Mouse (Mus musculus) layer of hippocampus, postnatal 14 days (tissue): ENCODE data around the gene D17H6S53E. TPM values are rescaled to one million over a fixed set of nuclear protein-coding genes. Genes with fewer than 3 reads are reported as not detected.
A peak's percentile ranks its signal among the peaks of the same experiment; 100 is the strongest.

ENCODE experiments used
- DNase-seq, 2 experiments: peaks; one replicate each; pipeline ENCODE4 v3.0.0; 2021 to 2022; ENCODE audit warnings: low spot score in 2 of 2, mixed read lengths in 1 of 2
- total RNA-seq, 2 experiments: library from RNA; stranded (reverse); gene quantifications; 2 replicates each; pipeline ENCODE4 v1.2.3; 2021

D17H6S53E gene
- total RNA-seq, 2 experiments from 2014 or later, result 20.8 to 26.1 TPM

DNA sequence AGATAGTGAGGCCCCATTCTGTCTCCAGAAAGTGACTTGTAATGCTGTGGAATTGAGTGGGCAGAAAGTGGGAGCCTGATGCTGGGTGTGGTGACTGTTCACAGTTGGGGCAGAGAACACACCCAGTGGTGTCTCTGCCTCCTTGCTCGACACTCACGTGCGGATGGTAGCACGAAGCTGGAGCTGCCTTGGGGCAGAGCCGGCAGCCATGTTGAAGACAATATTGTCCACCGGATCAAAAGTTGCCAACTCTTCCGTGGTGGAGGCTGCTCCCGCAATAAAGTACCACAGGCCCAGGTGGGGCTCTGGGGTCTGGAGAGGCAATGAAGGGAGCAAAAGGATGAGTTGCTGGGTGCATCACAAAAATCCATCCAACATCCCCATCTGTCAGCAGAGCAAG lies 4.9 kb downstream of the D17H6S53E start:
- no peak for DNase-seq

GRCm38 (mm10) chr17:35131500-35132173 lies 5.5 kb downstream of the D17H6S53E start, which contains the start of gene Apom:
Apom (minus strand) TSS chr17:35132050.
- DNase-seq, result no peak

- DNase-seq, result no peak
Observed at GRCm38 (mm10) chr17:35132174-35132560, 6.0 kb downstream of the D17H6S53E start.

DNA sequence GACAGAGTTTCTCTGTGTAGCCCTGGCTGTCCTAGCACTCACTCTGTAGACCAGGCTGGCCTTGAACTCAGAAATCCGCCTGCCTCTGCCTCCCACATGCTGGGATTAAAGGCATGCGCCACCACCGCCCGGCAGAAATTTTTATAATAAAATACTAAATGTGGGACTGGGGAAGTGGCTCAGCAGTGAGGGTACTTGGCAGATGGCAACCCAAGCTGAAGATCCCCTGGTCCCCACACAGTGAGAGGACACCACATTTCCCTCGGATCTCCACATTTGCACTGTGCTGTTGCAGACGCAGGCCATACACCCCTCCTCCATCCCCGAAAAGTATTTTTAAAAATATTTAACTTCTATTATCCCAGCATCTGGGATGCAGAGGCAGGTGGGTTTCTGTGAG lies 7.3 kb downstream of the D17H6S53E start:
- DNase-seq, result no peak

GRCm38 (mm10) chr17:35134801-35135590 lies 8.8 kb downstream of the D17H6S53E start, which contains the start of gene Bag6:
Bag6 (plus strand) TSS chr17:35135178.
- peak; percentile 95 to 98 for DNase-seq

GRCm38 (mm10) chr17:35135591-35136320 lies 9.6 kb downstream of the D17H6S53E start:
- DNase-seq, result no peak

- no peak for DNase-seq
Observed at GRCm38 (mm10) chr17:35139269-35139668, 13.1 kb downstream of the D17H6S53E start.

DNA sequence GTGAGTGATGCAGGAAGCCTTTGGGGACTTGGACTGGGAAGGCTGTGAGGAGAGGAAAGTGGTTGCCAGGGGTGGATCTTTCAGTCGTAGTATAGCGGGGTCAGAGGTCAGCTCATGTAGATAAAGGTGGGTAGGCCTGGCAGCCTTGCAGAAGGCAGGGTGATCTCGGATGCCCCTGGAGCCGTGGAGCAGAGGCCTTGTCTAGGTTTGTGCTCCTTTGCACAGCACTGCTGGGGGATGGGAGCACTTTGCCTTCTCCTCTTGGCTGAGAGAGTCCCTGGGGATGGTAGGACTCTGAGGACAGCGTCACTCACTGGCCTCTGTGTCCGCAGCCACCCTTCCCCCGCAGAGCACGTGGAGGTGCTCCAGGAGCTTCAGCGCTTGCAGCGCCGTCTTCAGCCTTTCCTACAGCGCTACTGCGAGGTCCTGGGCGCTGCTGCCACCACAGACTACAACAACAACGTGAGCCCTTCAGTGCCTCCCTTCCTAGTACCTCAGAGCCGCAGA lies 14.4 kb downstream of the D17H6S53E start:
- DNase-seq, result no peak

DNA sequence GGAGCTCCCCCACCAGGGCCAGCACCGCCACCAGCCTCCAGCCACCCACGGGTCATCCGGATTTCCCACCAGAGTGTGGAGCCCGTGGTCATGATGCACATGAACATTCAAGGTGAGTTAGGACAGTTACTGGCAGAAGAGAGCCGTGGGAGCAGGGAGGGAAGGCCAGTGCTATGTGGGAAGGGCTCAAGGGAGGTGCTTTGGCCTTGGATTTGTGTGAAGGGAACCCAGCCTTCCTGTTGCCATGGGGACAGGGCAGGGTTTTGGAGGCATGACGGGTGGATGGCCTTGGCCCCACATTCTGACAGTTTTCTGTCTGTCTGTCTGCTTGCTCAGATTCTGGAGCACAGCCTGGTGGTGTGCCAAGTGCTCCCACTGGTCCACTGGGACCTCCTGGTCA lies 15.8 kb downstream of the D17H6S53E start:
- no peak for DNase-seq

- DNase-seq, result no peak
Observed at GRCm38 (mm10) chr17:35146139-35146538, 20.0 kb downstream of the D17H6S53E start.

- no peak for DNase-seq
Observed at GRCm38 (mm10) chr17:35147348-35147747, 21.2 kb downstream of the D17H6S53E start.

DNA sequence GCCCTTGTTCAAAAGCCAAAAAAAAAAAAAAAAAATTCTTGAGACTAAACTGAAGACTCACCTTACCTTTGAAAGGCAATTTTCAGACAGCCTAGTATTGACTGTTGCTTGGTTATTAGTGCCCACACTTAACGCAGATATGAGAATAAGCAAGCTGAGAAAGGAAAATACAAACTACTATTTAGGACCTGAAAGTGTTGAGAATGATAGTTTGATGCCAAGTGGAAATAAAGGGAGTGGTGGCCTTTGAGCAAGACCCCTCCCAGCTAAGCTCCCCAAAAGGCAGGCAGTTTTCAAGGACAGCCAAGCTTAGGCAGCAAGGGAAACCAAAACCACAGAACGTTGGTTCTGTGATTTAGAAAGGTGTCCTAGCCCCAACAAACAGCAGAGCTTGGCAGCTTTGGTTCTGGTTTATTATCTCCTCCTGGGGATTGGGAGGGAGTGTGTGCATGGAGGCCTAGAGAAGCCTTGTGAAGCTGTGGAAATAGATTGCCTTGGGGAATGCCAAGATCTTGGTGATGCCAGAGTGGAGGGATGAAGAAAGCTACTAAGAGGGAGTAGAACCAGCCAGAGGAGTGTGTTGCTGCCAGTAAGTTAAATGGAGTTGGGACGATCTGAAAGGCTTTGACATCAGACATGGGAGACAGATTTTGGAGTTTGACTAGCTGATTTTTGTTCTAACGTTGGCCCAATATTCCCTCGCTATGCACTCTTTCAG lies 21.9 kb downstream of the D17H6S53E start:
- DNase-seq, result no peak

DNA sequence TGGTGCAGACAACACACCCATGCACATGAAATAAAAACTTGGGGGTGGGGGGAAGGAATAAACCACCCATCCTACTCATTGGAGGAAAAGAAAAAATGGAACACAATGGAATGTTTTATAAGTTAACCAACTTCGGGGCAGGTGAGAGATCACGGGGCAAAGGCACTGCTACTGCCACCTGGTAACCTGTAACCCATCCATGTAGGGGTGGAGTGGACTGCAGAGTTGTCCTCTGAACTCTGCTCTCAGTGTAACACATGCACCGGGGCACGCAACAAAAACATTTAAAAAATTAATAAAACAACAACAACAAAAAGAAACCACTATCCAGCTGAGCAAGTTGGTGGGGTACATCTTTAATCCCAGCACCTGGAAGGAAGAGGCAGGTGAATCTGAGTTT lies 25.9 kb downstream of the D17H6S53E start:
- no peak for DNase-seq

GRCm38 (mm10) chr17:35153077-35153476 lies 26.9 kb downstream of the D17H6S53E start:
- DNase-seq, result no peak

DNA sequence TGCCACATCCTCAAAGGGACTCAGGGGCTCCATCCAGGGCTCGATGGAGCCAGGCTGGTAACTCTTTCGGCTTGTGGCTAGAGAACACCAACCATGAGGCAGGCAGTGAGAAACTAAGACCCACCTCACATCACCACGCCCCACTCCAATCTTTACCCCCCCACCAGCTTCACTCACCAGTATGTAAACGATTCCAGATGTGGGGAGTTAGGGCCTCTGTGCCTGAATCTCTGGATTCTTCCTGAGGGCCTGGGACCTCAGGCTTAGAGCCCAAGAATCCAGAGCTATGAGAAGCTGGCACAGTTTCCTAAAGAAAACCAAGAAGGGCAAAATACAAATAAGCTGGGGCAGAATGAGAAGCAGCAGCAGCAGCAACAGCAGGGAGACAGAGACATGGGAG lies 27.8 kb downstream of the D17H6S53E start:
- DNase-seq, result no peak

- DNase-seq, result no peak
Observed at GRCm38 (mm10) chr17:35154616-35155015, 28.4 kb downstream of the D17H6S53E start.

DNA sequence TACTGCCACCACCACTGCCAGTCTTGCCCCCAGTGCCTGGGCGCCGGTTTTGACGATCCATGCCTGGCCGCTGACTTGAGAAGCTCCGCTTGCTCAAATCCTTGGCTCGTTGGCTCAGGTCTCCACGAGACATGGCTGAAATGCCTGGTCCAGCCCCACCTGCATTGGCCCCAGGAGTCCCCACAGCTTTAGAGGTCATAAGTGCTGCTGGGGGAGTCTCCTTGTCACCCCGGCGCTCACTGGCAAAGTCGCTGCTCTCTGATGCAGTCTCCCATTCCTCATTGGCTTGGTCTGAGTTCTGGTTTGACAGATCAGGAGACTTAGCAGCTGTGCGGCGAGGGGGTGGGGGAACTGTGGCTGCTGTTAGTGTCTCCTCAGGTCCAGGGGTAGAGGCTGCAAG lies 29.3 kb downstream of the D17H6S53E start:
- DNase-seq, result no peak

DNA sequence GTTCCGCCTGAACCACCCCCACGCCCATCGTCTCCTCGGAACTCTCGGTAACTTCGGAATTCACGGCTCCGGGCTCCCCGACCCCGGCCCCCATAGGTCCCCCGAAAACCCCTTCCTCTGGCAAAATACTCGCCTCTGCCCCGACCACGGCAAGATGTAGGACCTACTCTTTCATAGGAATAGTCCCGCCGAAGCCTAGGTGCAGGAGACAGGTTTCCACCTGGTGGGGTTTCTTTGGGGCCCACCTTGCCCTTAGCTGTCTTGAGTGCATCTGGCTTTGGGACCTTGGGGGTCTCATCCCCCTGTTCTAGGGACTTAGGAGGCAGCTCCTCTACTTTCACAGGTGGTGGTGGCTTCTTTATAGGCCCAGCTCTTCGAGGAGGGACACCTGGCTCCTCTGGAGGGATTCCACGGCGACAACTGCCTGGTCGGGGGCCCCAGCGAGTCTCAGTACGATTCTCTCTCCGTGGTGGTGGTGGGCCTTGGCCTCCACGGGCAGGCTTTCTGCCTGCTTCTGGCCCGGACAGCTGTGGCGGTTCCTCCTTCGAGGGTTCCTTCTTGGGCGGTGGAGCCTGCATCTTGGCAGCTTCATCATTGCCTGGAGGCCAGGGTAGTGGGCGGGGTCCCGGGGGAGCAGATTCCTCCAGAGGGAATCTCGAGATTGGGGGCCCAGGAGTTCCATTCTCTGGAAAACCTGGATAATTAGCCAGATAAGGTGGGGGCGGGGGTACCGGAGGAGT lies 30.5 kb downstream of the D17H6S53E start:
- DNase-seq, result no peak

DNA sequence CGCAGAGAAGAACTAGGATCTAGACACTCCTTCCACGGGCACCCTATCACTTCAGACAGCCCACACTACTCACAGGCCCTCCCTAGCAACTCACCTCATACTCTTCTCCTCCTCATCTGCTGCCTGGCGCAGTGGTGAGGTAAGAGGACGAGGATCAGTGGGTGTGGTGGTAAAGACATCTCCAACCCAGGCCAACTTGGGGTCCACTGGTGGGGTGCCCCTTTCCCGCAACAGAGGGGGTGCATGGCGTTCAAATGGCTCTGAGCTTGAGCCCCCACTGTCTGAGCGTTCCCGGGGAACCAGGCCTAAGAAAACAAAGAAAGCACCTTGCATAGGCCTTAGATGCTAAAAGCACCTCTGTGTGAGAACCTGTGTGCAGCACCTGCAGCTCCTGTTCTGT lies 31.1 kb downstream of the D17H6S53E start:
- no peak for DNase-seq

- no peak for DNase-seq
Observed at GRCm38 (mm10) chr17:35157661-35158175, 31.5 kb downstream of the D17H6S53E start.
